Mouse (Mus musculus) MN1 (cell line): ENCODE data around the gene Mtor.

Experiments
- DNase-seq: peaks from one replicate; pipeline ENCODE4 v3.0.0-alpha.2; 2016; ENCODE audit warnings: low spot score

The Mtor gene

DNA sequence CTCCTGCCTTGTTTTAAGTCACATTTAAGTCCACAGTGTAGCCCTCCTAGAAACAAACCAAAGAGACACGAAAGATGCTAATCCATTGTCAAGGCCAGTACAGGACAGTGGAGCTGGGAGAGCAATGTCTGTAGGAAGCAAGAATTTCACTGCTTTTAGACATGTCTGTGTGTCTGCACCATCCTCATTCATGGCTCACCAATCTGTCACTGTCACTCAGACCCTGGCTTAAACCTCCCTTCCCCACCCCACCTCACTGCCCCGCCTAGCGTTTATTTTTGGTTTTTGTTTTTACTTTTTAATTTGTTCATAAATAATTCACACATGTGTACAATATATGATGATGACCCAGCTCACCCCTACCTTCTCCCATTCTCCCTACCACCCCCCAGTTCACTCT is 84.1 kb downstream of the Mtor start:
- no peak for DNase-seq

DNA sequence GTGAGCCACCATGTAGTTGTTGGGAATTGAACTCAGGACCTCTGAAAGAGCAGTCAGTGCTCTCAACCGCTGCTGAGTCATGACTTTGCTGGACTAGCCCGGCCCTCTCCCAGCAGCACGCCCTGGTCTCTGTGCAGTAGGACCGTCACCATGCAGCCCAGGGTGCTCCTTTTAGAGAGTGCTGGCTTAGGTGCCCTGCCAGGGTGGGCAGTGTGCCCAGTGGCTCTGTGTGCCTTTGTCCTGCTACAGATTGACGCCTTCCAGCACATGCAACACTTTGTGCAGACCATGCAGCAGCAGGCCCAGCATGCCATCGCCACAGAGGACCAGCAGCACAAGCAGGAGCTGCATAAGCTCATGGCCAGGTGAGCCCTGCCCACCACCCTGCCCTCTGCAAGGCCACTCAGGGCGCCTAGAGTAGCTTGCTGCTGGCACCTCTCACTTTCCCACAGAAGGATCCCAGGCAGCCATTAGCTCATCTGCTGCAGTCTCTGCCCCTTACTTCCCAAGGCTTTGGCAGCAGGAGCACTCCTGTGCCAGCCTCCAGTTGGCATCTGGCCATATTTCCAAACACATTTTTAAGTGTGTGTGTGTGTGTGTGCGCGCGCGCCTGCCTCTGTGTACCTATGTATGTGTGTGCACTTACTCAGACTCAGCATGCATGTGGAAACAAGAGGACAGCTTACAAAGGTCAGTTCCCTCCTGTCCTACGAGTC is 85.4 kb downstream of the Mtor start:
- DNase-seq, result peak; percentile 82

DNA sequence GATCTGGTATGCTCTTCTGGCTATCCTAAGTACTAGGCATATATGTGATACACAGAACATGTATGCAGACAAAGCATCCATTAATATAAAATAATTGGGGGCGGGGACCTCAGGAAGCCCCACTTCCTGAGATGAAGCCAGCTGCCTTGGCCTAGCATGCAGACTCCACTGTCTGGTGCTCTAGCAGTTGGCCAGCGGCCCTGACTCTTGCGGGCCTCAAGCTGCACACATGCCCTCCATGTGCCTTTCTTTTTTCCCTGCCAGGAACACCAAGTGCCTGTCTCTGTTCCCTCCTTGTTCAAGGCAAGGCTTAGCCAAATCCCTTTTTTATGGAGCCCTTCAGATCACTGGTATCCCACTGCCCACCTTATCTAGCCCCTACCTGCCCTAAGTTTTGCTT is 87.5 kb downstream of the Mtor start:
- no peak for DNase-seq

- DNase-seq, result no peak
Measured at GRCm38 (mm10) chr4:148549106-148549505, 100.7 kb downstream of the Mtor start.

- no peak for DNase-seq
Measured at GRCm38 (mm10) chr4:148557766-148558165, 109.4 kb downstream of the Mtor start.

DNA sequence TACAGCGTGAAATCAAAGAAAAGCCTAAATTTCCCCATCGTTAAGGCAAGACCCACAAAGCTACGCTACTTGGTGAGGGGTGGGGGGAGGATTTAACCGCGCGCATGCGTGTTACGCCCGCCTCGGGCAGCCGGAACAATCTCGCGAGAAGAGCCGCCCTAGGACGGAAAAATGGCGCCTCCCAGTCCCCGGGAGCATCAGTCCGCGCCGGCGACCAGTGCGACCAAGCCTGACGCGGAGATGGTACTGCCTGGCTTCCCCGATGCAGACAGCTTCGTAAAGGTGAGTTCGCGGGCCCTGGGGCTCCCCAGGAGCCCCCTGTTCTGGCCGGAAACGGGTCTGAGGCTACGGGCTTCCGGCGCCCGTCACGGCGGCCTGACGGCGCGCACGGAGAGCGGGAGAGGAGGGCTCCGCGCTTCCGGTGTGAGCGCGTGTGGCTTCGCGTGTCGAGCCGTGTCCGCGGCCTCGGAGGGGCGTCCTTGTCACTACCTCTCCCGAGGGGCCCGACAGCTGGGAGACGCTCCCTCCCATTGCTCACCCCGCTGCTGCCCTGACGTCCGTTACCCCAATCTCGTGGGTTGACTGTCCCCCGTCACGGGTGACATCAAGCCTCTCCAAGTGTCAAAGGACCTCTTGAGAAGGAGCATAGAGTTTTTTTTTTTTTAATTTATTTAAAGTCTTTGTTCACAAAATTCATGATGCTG is 110.0 kb downstream of the Mtor start, which contains the start of gene Exosc10:
Exosc10 (plus strand) TSS at position 133 of the 704 bp plus-strand sequence.
- peak; percentile 90 for DNase-seq

GRCm38 (mm10) chr4:148562676-148563075 is 114.3 kb downstream of the Mtor start:
- no peak for DNase-seq

- no peak for DNase-seq
Measured at GRCm38 (mm10) chr4:148563595-148563994, 115.2 kb downstream of the Mtor start.

DNA sequence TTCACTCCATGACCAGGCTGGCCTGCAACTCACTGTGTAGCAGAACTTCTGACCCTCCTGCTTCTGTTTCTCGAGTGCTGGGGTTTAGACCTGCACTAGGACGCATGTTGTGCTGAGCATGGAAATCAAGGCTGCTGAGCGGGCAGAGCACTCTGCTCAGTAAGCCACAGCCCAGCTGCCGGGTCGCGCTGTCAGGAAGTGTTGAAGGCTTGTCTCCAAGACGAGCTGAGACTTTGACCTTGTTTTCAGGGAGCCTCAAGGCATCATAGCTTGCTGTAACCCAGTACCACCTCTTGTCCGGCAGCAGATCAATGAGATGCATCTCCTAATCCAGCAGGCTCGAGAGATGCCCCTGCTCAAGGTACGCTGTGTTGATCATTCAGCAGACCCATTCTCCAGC is 121.7 kb downstream of the Mtor start:
- no peak for DNase-seq

- no peak for DNase-seq
Measured at GRCm38 (mm10) chr4:148570693-148571295, 122.4 kb downstream of the Mtor start.

GRCm38 (mm10) chr4:148573222-148573621 is 124.8 kb downstream of the Mtor start:
- DNase-seq, result no peak

DNA sequence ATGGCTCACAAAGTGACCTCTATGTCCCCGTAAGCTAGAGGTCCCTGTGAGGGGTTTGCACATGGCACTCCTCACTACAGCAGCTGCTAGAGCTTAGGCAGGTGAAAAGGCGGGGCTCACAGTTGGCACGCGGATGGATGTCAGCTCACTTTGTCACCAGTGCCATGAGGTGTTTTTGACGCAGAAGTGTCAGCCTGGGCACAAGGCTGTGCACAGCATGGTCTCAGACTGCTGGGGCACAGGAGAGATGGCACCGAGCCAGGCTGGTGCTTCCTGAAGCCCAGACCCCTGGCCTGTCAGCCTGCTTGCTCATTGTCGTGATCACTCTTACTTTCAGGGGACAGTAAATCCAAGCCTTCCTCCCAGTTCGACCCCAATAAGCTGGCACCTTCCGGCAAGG is 132.4 kb downstream of the Mtor start:
- no peak for DNase-seq

DNA sequence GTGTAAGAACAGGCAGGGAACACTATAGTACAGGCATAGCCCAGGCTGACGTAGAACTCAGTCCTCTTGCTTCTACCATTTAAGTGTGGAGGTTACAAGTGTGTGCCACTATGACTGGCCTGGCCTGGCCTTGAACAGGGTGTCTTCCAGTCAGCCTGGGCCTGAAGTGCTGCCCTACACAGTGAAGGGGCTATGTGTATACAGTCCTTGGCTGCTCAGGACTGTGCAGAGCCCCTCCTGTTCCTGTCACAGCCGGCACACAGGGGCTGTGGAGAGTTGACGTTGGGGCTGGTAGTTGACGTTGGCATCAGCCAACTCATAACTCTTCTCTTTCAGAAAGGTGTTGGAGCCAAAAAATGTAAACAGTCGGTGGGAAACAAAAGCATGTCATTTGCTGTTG is 133.0 kb downstream of the Mtor start:
- no peak for DNase-seq

GRCm38 (mm10) chr4:148583257-148583656 is 134.8 kb downstream of the Mtor start:
- DNase-seq, result no peak

DNA sequence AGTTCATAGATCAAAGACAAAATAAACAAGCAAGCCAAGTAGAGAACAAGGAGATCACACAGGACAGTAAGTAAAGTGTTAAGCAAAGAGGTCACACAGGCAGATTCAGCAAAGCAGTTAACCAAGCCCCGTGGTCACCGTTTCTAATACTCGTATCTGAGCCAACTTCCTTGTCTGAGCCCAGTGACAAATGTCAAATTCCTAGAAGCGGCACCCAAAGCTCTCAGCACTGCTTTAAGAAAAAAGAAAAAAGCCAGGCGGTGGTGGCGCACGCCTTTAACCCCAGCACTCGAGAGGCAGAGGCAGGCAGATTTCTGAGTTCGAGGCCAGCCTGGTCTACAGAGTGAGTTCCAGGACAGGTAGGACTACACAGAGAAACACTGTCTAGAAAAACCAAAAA is 138.2 kb downstream of the Mtor start:
- no peak for DNase-seq

GRCm38 (mm10) chr4:148588793-148589192 is 140.4 kb downstream of the Mtor start:
- peak; percentile 28 for DNase-seq

DNA sequence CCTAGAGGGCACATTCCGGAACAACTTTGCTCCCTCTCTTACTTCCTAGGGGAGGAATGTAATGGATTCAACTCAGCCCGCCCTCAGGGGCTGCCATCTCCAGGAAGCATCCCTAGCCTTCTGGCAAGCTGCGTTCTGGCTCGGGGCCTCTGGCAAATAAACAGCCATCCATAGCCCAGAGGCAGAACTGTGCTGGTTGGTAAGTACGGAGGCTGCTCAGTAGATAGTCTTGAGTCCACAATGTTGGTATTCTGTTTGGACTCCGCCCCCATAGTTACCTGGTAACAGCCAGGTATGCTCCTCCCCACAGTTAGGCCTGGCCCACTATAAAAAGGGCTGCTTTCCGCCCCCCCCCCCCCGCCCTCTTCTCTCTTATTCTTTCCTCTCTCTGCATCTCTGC is 141.2 kb downstream of the Mtor start:
- DNase-seq, result no peak

DNA sequence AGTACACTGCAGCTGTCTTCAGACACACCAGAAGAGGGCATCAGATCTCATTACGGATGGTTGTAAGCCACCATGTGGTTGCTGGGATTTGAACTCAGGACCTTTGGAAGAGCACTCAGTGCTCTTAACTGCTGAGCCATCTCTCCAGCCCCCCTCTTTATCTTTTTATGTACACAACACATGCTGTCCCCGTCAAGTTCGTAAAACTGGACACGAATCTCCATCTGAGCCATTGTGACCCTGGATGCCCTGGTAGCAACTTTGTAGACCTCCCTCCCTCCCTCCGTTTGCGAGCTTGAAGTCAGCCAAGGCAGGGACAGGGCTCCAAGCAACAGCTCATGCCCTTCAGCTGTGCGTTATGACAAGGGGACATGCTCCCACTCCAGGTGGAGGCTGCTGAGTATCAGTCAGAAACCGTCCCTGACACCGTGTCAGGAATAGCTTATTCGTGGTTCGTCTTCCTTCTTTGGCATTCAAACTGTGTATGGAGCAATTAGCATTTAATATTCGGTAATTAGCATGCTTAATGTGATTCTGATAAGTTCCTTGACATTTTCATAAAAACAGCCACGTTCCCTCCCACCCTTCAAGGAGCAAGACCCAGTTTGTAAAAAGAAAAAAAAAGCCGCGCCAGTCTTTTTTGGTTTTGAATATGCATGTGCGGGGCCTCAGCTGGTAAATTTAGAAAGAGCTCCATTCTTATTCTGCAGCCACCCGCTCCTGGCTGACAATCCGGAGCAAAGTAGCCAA is 142.2 kb downstream of the Mtor start:
- DNase-seq, result peak; percentile 49

- peak; percentile 98 for DNase-seq
Measured at GRCm38 (mm10) chr4:148591171-148591630, 142.8 kb downstream of the Mtor start, which contains the start of gene Srm. Gene Srm (plus strand): TSS chr4:148591503.

DNA sequence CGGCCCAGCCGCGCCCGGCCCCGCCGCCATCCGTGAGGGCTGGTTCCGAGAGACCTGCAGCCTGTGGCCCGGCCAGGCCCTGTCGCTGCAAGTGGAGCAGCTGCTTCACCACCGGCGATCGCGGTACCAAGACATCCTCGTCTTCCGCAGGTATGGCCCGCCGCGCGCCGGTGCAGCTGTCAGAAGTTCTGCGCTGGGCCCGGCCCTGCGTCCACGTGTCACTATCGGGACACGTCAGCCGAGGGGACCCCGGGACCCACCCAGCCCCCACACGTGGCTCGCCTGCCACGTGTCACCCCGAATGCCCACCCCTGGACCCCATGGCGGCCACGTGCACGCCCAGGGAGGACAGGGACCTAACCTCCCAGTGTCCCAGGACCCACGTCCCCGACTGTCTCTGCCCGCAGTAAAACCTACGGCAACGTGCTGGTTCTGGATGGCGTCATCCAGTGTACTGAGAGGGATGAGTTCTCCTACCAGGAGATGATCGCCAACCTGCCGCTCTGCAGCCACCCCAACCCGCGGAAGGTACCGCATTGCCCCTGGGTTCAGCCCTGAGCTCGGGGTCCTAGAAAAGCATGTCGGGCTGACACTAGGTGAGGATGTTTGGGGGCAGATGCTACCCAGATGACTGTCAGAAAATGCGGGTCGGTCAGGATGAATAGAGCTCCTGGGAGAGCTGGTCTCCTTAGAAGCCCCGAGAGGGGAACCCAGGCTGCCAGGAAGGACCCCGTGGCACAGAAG is 143.4 kb downstream of the Mtor start:
- DNase-seq, result peak; percentile 44

DNA sequence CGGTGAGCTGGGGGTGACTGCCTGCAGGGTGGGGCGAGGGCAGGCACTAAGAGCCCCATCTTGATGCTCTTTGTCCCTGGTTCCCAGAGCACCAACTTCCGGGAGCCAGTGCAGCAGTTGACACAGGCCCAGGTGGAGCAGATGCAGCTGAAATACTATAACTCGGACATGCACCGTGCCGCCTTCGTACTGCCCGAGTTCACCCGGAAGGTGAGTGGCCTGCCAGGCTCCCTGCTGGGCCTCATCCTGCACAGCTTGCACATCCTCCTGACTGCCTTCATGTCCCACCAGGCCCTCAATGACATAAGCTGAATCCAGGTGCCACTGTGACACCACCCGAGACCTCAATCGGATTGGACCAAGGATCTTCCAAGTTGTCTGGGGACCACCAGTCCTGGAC is 145.6 kb downstream of the Mtor start:
- DNase-seq, result no peak

- no peak for DNase-seq
Measured at GRCm38 (mm10) chr4:148595916-148596315, 147.5 kb downstream of the Mtor start.
